Mouse (Mus musculus) heart, postnatal 36 days (tissue): ENCODE data around the gene Ywhah. TPM values are rescaled to one million over a fixed set of nuclear protein-coding genes. Genes with fewer than 3 reads are reported as not detected.
"Not testable (repeated sequence)": the region's sequence is repeated elsewhere in the genome, so short reads cannot be mapped to it uniquely, and the experiment has no call there.

Experiments
- DNase-seq, 2 experiments: peaks; one replicate each; pipeline ENCODE4 v3.0.0; 2021 to 2022
- intact Hi-C: fragments of 180-260 bp; cut with DNase I; formaldehyde crosslinking; loops from one replicate; pipeline ENCODE4 v1.15.1; 2025
- total RNA-seq, 2 experiments: library from RNA; stranded (reverse); gene quantifications; 2 replicates each; pipeline ENCODE4 v1.2.3; 2021

Gene Ywhah
- total RNA-seq, 2 experiments from 2014 or later = 83.7 to 93.5 TPM

DNA sequence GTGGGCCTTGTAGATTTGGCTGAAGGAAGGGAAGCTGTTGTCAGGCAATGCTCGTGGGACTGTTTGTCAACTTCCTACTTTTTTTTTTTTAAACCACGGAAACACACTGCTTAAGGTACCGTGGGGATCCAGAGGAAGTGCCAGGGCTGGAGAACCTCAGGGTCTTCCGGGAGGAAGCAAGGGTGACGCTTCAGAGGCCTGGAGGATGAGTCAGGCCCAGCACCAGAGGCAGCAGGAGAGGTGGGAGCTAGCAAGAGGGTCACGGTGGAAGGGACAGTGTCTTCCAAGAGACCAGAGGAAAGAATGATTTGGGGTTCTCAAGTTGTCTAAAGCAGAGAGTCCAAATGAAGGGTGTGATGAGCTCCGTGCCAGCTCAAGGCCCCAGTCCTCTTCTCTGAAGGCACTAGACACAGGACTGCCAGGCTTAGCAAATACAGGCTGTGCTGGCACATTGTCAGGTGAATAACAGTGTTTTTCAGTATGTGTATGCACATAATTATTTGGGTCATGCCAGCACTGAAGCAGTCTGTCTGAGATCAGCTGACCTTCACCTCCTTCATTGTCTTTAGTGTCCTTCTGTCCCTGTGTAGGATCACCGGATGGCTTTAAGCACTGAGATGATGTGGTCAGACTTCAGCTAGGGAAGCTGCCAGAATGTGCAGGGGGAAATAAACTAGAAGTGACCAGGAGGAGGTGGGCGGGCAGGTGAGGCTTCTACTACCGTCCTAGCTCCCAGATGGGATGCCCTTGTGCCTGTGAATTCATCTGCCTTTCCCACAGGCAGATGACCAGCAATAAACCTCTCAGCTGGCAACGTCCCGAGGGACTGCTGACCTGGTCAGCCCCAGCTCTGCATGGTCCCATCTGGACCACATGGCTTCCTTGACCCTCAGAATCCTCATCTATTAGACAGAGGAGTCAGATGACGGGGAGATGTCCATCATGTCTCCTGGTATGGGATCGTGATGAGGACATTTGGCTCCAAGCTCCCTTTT, 8.5 kb upstream of the Ywhah start:
- DNase-seq = no peak
- intact Hi-C loops = no loop called here

GRCm38 (mm10) chr5:33011132-33012106, 7.2 kb upstream of the Ywhah start:
- DNase-seq = no peak
- intact Hi-C loops = no loop called here

DNA sequence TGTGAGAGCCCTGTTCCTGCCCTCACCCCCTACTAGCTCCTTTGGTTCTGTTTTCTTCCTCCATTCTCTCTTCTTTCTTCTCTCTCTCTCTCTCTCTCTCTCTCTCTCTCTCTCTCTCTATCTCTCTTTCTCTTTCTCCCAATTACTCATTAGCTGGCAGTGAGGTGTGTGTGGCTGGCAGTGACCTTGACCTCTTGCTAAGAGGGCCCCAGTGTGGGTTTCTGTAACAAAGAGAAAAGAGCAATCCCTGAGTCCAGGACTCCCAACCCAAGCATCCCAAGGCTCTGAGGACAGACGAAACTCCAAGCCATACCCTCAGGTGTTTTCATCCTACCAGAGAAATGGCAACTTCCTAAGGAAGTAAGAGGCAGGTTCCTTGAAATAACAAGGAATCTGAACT, 4.5 kb upstream of the Ywhah start:
- intact Hi-C loops = loop anchor here (2.0 kb wide), 1 partner anchor 21 kb away; no protein-coding TSS in a partner anchor
- DNase-seq = no peak

- DNase-seq = no peak
- intact Hi-C loops = loop anchor here (2.0 kb wide), 1 partner anchor 23 kb away; no protein-coding TSS in a partner anchor
These were observed 3.0 kb upstream of the Ywhah start for GRCm38 (mm10) chr5:33015579-33015978.

- intact Hi-C loops = no loop called here
These were observed 441 bp upstream of the Ywhah start for GRCm38 (mm10) chr5:33018189-33018560.

DNA sequence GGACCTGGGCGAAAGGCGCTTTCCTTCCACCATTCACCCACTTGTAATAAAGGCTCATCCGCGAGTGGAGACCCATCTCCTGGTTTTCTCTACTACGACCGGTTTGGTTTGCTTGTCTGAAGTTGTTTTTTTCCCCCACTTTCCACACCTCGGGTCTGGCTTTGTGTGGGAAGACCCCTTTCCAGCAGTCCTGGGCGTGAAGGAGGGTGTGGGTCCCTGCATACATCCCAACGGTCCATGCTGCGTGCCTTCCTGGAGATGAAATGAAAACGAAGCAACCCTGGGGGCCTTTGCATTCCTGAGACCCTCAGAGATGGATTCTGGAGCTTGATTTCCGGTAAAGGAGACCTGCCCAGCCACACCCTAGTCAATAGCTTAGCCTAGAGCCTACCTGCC, 808 bp downstream of the Ywhah start:
- intact Hi-C loops = no loop called here
- no peak for DNase-seq

More at GRCm38 (mm10) chr5:33018189-33018560, 441 bp upstream of the Ywhah start:
- DNase-seq = no peak

DNA sequence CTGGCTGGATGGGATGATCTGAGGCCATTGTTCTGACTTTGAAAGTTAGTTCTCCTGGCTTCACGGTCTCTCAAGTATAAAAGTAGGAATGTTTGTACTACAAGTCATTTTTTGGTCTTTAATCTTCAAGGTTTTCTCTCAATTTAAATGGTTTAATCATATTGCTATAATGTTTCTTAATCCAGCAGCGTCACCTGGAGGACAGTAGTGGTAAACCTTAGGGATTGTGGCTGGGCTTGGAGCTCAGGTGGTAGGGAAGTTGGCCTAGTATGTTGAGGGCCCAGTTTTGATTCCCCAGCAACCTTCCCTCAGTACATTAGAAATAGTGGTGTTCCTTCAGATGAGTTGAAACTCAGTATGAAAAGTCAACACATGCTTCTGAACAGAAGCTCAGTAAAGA, 3.0 kb downstream of the Ywhah start:
- DNase-seq = peak in 1 of 2 experiments; percentile 24

DNA sequence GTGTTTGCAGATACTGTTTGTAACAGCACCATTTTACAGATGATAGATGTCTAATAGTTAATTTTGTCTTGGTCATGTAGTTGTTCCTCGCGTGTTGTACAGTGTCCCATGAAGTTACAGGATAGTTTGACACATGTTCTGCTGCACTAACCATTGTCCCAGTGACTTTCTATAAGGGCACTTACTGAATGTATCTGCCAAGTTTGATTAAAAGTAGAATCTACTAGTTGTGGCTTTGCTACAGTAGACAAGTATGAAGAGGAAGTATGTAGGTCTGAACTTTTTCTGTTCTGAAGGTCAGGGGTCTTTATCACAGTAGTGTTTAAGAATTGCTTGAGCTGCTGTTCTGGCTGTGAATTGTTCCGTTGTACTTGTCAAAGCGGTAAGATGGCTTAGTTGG, 4.7 kb downstream of the Ywhah start:
- intact Hi-C loops = loop anchor here (5.0 kb wide), 1 partner anchor 161 kb away; the partner anchor contains the start of gene Depdc5
- DNase-seq = no peak

More for the DNA sequence above, 3.0 kb downstream of the Ywhah start:
- intact Hi-C loops = loop anchor here (5.0 kb wide), 1 partner anchor 159 kb away; the partner anchor contains the start of gene Depdc5

DNA sequence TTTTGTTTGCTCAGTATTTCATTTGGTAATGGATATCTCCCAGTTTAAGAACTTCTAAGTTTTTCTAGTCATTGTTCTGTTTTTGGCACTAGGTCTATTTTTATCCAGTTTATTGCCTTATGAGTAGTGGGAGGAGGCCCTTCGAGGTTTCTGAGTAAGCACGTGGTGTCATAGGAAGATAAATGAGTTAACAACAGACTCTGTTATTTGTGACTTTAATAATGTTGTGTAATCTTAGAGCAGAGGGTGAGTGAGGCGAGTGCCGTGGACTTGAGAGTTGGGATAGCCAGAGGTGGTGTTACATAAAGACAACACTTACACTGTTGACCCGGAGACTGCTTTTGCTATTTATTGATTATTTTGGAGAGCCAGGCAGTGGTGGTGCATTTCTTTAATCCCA, 5.9 kb downstream of the Ywhah start:
- intact Hi-C loops = loop anchor here (5.0 kb wide), 1 partner anchor 162 kb away; the partner anchor contains the start of gene Depdc5
- DNase-seq = no peak

- no peak for DNase-seq
- intact Hi-C loops = no loop called here
These were observed 10.0 kb downstream of the Ywhah start for GRCm38 (mm10) chr5:33028656-33029055.

DNA sequence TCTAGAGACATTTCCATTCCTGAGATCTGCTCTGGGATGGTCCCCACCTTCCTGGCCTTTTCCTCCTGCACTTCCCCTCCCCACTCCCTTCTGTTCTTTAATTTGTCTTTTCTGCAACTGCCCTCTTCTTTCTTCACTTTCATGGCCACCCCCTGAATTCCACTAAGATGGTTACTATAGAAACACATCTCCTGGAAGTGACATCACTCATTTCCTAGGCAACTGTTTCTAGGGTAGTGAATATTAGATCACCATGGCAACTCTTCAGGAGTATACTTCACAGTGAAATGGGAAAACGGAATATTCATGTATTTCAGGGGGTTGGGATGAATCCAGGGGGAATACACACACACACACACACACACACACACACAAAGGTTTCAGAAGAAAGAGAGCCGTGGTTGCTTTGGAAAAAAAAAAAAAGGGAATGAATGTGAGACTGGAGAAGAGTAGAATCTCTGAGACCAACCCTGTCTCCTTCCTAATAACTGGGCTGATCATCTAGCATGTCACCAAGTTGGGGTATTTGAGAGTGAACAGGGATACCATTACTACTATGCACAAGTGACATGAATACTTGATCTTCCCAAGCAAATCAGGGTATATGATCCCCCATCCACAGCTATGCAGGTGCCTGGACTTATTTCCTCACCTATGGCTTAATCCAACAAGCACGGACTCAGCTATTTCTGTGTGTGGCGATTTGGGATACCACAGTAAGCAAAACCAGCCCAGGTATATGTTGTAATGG, 12.0 kb downstream of the Ywhah start:
- no peak for DNase-seq
- intact Hi-C loops = loop anchor here (5.0 kb wide), 2 partner anchors 113 to 318 kb away; no protein-coding TSS in a partner anchor

GRCm38 (mm10) chr5:33032036-33032773, 13.6 kb downstream of the Ywhah start:
- DNase-seq = no peak
- intact Hi-C loops = loop anchor here (2.0 to 5.0 kb wide), 4 partner anchors 41 to 320 kb away; no protein-coding TSS in a partner anchor

DNA sequence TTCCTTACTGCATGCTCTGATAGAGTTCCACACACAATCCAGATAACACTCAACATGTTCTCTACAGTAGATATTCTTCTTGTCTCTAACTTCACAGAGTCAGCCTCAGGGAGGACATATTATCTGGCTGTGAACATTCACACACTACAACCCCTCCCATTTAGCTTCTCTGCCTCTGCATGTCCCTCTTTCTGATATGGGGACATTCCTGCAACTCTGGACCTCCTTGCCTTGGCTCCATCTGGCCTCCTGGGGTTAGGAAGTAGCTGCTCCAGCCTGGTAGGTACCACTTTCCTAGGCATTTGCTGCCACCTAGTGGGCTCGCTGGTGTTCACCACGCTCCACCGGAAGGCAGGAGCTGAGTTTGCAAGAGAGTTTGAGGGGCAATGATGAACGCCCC, 14.5 kb downstream of the Ywhah start:
- peak; percentile 83 to 86 for DNase-seq
- intact Hi-C loops = loop anchor here (2.0 to 5.0 kb wide), 4 partner anchors 42 to 321 kb away; no protein-coding TSS in a partner anchor

DNA sequence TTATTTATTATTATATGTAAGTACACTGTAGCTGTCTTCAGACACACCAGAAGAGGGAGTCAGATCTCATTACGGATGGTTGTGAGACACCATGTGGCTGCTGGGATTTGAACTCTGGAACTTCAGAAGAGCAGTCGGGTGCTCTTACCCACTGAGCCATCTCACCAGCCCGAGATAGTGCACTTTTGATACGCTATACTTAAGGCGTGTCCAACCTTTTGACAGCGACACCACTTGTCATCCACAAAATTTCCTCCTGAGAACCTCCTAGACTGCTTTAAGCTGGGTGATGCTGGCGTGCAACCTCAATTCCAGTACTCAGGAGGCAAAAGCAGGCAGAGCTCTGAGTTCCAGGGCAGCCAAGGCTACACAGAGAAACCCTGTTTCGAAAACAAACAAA, 15.0 kb downstream of the Ywhah start:
- intact Hi-C loops = loop anchor here (2.0 to 5.0 kb wide), 4 partner anchors 43 to 321 kb away; no protein-coding TSS in a partner anchor
- not testable (repeated sequence) for DNase-seq

DNA sequence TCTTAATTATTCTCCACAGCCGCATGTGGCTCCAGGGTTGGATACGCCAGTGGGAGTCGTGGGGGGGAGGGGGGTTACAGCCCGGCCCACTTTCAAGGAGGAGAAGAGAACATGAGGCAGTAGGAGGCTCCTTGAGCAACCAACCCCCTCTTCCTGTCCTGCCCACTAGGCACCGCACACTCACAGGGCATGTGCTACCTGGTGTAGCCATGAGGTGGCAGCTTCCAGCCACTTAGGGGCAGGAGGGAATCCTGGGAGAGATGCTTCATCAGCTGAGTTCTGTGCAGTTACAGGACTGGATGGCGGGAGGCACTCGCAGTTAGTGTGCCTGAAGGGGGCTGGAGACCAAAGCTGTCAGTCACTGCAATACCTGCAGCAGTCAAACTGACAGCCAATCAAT, 15.5 kb downstream of the Ywhah start:
- intact Hi-C loops = loop anchor here (5.0 kb wide), 2 partner anchors 117 to 322 kb away; no protein-coding TSS in a partner anchor
- DNase-seq = no peak

DNA sequence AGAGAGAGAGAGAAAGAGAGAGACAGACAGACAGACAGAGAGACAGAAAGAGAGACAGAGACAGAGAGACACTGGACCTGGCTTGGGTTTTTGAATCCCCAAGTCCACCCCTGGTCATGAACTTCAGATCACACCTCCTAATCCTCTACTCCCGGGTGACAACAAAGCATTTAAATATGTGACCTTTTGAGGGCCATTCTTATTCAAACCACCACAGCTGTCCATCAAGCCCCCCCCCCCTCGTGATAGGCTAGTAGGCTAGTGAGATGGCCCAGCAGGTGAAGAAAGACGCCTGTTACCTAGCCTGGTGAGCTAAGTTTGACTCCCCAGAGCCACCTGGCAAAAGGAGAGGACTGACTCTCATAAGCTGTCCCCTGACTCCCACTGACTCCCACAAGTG, 16.3 kb downstream of the Ywhah start:
- intact Hi-C loops = loop anchor here (5.0 kb wide), 2 partner anchors 118 to 323 kb away; no protein-coding TSS in a partner anchor

GRCm38 (mm10) chr5:33038656-33039509, 20.3 kb downstream of the Ywhah start:
- intact Hi-C loops = loop anchor here (1.0 kb wide), 1 partner anchor 104 kb away; no protein-coding TSS in a partner anchor
- DNase-seq = no peak

More for the DNA sequence above, 16.3 kb downstream of the Ywhah start:
- no peak for DNase-seq

GRCm38 (mm10) chr5:33039510-33039911, 20.9 kb downstream of the Ywhah start:
- peak; percentile 64 to 79 for DNase-seq
- intact Hi-C loops = loop anchor here (1.0 kb wide), 1 partner anchor 104 kb away; no protein-coding TSS in a partner anchor
